Mouse (Mus musculus): ENCODE data around the gene Cdc5l.

Gene Cdc5l

DNA sequence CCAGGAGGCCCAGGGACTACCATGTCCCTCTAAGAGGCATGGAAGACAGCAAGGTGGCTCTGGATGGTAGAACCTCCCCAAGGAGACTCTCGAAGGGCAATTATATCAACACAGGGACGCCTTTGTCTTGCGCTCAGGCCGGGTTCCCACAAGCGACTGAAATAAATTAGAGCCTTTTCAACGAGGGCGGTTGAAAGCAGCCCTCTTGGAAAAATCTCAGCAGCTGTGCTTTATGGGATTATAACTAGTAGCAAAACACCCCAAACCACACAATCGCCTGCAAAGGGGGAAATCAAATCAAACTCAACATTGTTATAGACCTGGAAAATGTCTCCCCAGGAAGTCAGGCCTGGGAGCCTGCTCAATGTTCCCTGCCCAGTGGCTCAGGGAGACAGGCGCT lies 62.5 kb downstream of the Cdc5l start:
- CTCF ChIA-PET, result interaction anchor here (0.6 kb wide), 1 partner anchor 1116 kb away, joined by 3 read pairs; no protein-coding TSS in a partner anchor

DNA sequence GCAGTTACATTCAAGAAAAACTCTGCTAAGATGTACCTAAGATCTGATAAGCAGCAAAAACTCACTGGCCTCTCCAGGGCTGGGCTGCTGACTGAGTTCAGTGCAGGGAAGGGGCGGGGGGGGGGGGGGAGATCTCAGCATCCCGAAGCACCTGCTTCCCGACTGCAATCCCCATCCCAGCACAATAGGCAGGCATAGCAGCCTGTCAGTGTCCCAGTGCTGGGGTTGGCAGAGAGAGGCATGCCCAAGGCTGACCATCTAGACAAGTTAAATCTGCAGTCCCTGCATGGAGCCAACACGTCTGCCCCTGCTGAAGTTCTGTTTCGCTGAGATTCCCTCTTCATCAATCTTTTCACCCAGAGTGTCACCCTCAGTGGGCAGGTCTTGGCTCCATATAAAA lies 63.0 kb downstream of the Cdc5l start:
- CTCF ChIA-PET, result no interaction called here

DNA sequence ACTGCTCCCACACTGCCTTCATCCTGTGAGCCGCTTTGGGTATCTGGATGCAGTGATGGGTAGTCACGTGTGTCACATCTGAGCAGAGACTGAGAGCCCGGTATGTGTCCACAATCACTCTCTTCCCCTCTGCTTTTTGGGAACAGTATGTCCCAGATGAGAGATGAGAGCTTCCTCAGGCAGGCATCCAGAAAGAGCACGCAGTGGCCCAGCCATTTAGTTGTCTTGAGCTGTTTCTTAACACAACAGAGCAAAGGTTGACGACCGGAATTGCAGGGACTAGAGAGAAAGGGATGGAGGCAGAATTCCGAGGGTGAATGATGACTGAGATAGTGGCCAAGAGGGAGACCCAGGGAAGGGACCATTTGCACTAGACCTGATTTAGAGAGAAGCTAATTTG lies 68.7 kb downstream of the Cdc5l start:
- CTCF ChIA-PET, result no interaction called here

DNA sequence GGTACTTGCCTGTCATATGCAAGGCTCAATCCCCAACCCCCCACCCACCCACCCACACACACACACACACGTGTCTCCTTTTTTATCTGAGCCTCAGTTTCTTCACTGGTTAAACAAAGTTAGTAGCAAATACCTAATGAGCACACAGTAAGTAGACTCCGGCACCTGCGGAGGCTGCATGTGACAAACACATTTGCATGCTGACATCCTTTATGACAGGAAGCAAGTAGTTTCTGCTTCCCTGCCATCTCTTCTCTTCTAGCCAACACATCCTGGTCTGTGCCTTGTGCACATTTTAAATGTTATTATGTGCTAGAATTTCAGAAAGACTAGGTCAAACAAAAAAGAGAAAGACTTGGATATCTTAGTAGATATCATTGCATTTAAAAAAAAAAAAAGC lies 72.6 kb downstream of the Cdc5l start:
- CTCF ChIA-PET, result interaction anchor here (0.5 kb wide), 1 partner anchor 699 kb away, joined by 3 read pairs; no protein-coding TSS in a partner anchor

DNA sequence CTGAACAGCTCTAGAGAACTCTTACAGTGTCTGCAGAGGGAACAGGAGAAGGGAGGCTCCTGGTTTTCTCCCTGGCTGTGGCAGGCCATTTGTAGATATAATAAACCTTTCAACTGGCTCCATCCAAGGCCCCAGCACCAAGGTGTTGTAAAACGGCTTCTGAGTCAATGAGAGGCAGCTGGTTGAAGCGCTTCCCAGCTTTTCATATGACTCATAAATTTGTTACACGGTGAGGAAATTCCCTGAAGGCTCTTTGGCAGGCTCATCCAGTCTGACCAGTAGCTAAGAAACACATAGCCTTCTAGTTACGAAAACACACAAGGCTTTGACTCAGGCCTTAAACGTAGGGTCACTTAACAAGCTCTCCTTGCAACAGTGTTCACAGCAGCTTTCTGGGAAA lies 74.1 kb downstream of the Cdc5l start:
- CTCF ChIA-PET, result no interaction called here

DNA sequence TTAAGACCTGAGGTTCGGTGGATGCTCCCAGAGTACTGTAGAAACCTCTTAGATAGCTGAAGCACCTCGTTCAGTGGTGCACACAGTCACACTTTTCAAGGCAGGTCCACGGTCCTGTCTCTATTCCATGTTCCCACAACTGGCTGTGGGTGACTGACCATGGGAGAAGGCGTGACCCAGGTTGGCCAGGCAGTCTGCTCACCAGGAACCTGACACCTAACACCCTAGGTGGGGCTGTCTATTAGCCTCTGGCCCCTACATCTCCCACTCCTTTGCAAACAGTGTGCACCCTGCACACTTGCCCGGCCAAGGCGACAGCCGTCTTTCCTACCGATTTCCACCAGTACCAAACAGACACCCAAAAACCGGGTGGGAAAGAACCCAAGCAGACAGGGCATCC lies 77.1 kb downstream of the Cdc5l start:
- CTCF ChIA-PET, result no interaction called here

DNA sequence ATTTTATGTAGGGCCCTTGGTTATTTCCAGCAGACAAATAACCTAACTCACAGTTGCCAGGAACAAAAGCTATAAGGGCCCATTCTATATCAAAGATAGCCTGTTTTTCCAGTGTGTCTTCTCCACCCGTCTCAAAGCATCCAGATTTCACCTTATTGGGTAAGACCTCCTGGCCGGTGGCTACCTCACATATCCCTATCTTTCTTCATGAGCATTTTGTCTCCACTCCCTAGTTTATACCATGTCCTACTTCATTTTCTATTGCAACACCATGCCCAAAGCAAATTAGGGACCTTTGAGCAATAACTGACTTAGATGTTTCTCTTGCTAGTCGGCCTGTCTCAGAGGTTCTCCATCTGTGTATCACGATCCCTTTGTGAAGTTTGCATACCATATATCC lies 85.6 kb downstream of the Cdc5l start:
- CTCF ChIA-PET, result no interaction called here

Measured in spleen, embryonic (tissue).